Mouse (Mus musculus) C2C12 (cell line): ENCODE measurements around the gene Crygn.

Experiments used
- CEBPB ChIP-seq: IDR thresholded peaks from one replicate; pipeline ENCODE4 v1.6.1; 2011; ENCODE audit warnings: low read depth, mild to moderate bottlenecking, control low read depth, moderate library complexity
- CTCF ChIP-seq: IDR thresholded peaks from one replicate; pipeline ENCODE4 v1.5.1; 2011; ENCODE audit not compliant: control insufficient read depth, insufficient read depth, insufficient read length
- MAX ChIP-seq: IDR thresholded peaks from one replicate; pipeline ENCODE4 v1.6.1; 2011; ENCODE audit warnings: mild to moderate bottlenecking, control low read depth
- MYOG ChIP-seq: IDR thresholded peaks from one replicate; pipeline ENCODE4 v1.6.1; 2011; ENCODE audit not compliant: control insufficient read depth, insufficient read length; ENCODE audit errors: extremely low read depth
- USF1 ChIP-seq: IDR thresholded peaks from one replicate; pipeline ENCODE4 v1.6.1; 2011; ENCODE audit warnings: low read depth, mild to moderate bottlenecking, control low read depth, moderate library complexity

DNA sequence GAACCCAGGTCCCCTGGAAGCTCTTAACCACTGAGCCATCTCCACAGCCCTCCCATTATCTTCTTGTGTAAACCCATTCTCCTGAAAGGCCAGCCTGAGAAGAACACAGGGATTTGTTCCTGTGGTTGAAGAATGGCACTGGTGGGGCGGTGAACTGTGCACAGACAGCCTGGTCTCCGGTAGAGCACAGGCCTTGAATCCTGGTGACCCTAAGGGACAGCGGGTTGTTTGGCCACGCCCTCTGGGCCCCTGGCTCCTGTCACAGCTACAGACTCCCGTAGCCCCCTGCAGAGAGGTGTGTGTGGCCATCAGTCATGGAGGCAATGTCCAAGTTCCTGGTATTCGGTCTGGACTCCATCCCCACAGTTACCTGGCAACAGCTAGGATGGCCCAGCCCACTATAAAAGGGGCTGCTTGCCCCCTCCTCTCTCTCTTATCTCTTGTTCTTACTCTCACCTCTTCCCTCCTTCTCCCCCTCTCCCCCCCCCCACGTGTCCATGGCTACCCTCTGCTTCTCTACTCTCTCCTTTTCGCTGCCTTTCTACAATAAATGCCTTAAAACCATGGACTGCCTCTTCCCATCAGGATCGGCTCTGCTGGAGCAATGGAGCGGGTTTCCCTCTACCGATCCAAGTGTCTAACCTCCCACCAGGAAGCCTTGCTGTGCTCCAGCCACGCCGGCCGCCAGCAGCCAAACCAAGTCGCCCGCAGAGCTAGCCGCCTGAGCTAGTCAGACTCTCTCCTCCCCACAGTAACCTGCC, 20.5 kb upstream of the Crygn start:
- TF ChIP-seq CTCF (no peak), MAX (no peak), CEBPB (no peak), MYOG (no peak), USF1 (no peak)
